Mouse (Mus musculus): ENCODE measurements at regions not wholly inside any gene's neighbourhood (a gene's known extent, or its start where the extent isn't known, plus 50 kb on each side); places are given as distances from the start of the nearest gene placed in this dataset.

DNA sequence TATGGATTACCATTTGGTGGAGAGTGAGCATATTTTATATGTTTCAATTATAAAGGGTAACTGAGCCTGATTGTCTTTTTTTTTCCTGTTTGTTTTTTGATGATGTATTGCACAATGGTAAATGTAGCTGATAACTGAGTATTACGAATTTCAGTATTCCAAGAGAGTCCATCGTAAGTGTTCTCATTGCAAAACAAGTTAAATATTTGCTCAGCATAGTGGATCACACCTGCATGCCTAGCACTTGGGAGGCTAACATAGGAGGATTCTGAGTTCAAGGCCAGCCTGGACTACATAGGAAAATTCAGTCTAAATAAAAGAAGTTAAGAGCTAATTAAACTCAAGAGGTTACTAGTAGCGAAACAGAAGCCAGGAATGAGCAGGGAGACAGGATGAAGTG lies 223.8 kb upstream of the Fam98a start:
- Histone ChIP-seq H3K4me1 (ENCODE audit: control insufficient read depth, insufficient read depth, low read length) (no peaks in the 10 kb centered on the region), H3K27ac (ENCODE audit: insufficient read depth, low read depth, low read length) (no peak overlapping the region), H3K4me3 (ENCODE audit: insufficient read depth, low read length) (no peak overlapping the region)
- no peak for TF ChIP-seq POLR2A (IDR thresholded peaks at IDR 0.05; ENCODE audit: borderline replicate concordance, low read depth, low read length)
- no peak for TF ChIP-seq CTCF (IDR thresholded peaks at IDR 0.05; ENCODE audit: low read depth, low read length)

DNA sequence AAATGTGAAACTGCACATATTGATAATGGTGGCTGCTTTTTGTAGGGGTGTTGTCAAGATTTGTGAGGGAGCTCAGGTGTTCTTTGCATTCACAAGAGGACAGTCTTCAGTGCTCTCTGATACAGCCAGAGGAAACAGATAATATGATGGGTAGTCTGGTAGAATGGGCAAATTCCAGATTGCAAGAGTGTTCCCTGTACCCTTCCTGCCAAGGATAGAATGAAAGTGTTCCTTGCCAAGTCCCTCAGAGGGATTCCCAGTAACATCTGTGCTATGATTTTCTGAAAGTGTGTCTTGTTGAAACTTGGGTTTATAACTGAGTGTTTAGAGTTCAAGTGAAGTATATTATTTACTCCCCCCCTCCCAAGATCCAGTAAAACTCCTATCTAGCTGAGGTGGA lies 221.1 kb upstream of the Fam98a start:
- Histone ChIP-seq H3K27ac (ENCODE audit: insufficient read depth, low read depth, low read length) (no peak overlapping the region), H3K4me1 (ENCODE audit: control insufficient read depth, insufficient read depth, low read length) (no peaks in the 10 kb centered on the region), H3K4me3 (ENCODE audit: insufficient read depth, low read length) (no peak overlapping the region)
- TF ChIP-seq CTCF (IDR thresholded peaks at IDR 0.05; ENCODE audit: low read depth, low read length) (no peak), POLR2A (IDR thresholded peaks at IDR 0.05; ENCODE audit: borderline replicate concordance, low read depth, low read length) (no peak)

DNA sequence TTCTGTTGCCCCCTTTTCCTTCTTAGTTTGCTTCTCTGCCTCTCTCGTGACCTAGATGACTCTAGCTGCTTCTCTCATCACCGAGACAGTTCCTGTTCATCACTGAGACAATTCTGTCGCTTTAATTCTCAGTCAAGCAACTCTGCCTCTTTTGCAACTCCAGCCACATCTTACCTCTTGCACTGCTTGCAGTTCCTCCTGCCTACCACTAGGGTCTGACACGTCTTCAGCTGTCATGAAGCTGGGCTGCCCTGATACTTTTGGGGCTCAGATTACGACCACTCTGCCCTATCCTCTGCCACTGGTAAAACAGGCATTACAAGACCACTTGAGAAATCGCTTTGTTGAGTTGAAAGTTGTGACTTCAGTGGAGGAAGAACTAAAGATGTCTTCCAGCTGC lies 216.9 kb upstream of the Fam98a start:
- no peaks in the 10 kb centered on the region for H3K4me1 ChIP-seq (ENCODE audit: control insufficient read depth, insufficient read depth, low read length)
- TF ChIP-seq POLR2A (IDR thresholded peaks at IDR 0.05; ENCODE audit: borderline replicate concordance, low read depth, low read length) (no peak), CTCF (IDR thresholded peaks at IDR 0.05; ENCODE audit: low read depth, low read length) (no peak)
- H3K4me3 ChIP-seq (ENCODE audit: insufficient read depth, low read length) = no peak overlapping the region
- no peak overlapping the region for H3K27ac ChIP-seq (ENCODE audit: insufficient read depth, low read depth, low read length)

DNA sequence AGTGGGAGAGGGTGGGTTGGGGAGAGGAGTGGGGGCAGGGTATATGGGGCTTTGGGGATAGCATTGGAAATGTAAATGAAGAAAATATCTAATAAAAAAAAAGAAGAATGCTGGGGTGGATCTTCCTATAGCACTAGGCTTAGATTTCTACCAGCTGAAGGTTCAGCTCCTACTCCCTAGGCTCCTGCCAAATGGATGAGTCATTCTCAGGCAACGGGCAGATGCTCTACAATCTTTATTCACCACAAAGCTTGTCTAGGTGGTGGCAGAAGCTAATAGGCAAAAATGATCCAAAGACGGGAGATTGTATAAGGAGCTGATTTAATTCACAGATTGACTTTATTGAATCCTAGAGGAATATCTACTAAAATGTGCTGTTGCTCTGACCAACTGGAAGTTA lies 211.6 kb upstream of the Fam98a start:
- H3K27ac ChIP-seq (ENCODE audit: insufficient read depth, low read depth, low read length) = no peak overlapping the region
- H3K4me1 ChIP-seq (ENCODE audit: control insufficient read depth, insufficient read depth, low read length) = no peaks in the 10 kb centered on the region
- H3K4me3 ChIP-seq (ENCODE audit: insufficient read depth, low read length) = no peak overlapping the region
- TF ChIP-seq CTCF (IDR thresholded peaks at IDR 0.05; ENCODE audit: low read depth, low read length) = no peak
- TF ChIP-seq POLR2A (IDR thresholded peaks at IDR 0.05; ENCODE audit: borderline replicate concordance, low read depth, low read length) = no peak

DNA sequence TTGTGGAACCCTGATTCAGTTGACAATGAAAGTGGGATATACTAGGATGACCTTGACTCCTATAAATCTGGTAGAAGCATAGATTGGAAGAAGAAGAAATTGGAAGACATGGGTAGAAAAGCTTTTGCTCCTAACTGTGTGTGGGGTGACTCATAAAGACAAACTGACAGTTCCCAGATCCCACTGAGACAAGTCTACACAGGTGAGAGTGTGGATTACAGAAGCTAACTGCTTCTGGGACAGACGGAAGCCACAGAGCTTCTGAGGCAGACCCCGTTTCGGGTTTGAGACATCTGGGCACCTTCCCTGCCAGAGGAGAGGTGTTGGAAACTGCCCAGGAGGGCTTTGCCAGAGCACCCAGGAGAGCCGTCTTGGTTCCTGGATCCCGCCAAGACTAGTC lies 204.7 kb upstream of the Fam98a start:
- TF ChIP-seq POLR2A (IDR thresholded peaks at IDR 0.05; ENCODE audit: borderline replicate concordance, low read depth, low read length) = no peak
- no peak for TF ChIP-seq CTCF (IDR thresholded peaks at IDR 0.05; ENCODE audit: low read depth, low read length)
- no peaks in the 10 kb centered on the region for H3K4me1 ChIP-seq (ENCODE audit: control insufficient read depth, insufficient read depth, low read length)
- no peak overlapping the region for H3K4me3 ChIP-seq (ENCODE audit: insufficient read depth, low read length)
- H3K27ac ChIP-seq (ENCODE audit: insufficient read depth, low read depth, low read length) = no peak overlapping the region

DNA sequence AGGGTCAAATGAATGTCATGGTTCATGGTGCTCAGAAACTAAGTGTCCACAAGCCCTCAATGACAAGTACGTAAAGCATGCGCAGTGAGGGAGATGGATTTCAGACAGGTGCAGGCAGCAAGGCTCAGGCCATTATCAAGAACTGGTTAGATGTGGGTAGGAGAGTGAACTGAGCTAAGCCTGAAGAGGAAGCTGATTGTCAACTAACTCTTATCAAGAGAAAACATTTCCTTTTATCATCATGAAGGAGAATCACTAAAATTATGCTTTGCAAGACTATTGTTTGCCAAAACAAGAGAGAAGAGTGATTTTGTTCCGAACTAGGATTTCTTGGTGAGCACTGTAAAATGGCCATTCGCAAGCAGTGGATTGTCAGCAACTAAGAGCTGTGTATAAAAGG lies 164.7 kb upstream of the Fam98a start:
- H3K4me1 ChIP-seq (ENCODE audit: control insufficient read depth, insufficient read depth, low read length) = no peaks in the 10 kb centered on the region
- H3K27ac ChIP-seq (ENCODE audit: insufficient read depth, low read depth, low read length) = no peak overlapping the region
- TF ChIP-seq CTCF (IDR thresholded peaks at IDR 0.05; ENCODE audit: low read depth, low read length) = no peak
- TF ChIP-seq POLR2A (IDR thresholded peaks at IDR 0.05; ENCODE audit: borderline replicate concordance, low read depth, low read length) = no peak
- H3K4me3 ChIP-seq (ENCODE audit: insufficient read depth, low read length) = no peak overlapping the region

DNA sequence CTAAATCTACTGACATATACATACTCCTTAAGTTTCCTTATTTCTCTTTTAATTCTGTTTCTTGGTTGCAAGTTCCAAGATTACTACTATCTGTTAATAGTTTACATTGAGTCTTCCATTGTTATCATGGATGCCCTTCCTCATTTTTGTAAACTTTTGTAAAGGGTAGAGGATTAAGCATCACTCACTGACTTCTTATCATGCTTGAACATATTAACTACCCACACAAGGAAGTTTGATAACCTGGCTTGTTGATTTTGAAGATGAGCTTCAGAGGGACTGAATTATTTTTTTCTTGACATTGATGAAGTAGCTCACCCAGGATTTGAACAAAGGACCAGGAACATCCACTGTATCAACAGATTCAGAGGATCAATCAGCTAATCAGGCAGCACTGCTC lies 162.8 kb upstream of the Fam98a start:
- TF ChIP-seq POLR2A (IDR thresholded peaks at IDR 0.05; ENCODE audit: borderline replicate concordance, low read depth, low read length) = no peak
- TF ChIP-seq CTCF (IDR thresholded peaks at IDR 0.05; ENCODE audit: low read depth, low read length) = no peak
- H3K27ac ChIP-seq (ENCODE audit: insufficient read depth, low read depth, low read length) = no peak overlapping the region
- no peak overlapping the region for H3K4me3 ChIP-seq (ENCODE audit: insufficient read depth, low read length)
- H3K4me1 ChIP-seq (ENCODE audit: control insufficient read depth, insufficient read depth, low read length) = no peaks in the 10 kb centered on the region

DNA sequence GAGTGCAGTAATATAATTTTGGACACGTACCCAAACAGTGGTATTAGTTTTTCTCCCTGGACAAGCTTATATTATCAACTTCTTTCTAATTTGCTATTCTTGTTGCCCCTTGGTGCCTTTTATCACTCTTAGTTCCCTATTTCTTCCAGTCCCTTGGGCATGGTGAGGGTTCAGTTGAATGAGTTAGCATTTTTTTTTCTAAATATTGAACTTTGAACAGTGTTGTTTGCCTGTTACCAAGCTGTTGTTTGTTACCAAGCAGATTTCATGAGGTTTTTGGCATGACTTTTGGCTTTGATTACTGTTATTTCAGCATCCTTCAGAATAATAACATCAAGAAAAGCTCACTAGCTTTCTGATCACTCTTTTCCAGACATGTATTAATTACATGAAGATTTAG lies 162.3 kb upstream of the Fam98a start:
- Histone ChIP-seq H3K4me3 (ENCODE audit: insufficient read depth, low read length) (no peak overlapping the region), H3K27ac (ENCODE audit: insufficient read depth, low read depth, low read length) (no peak overlapping the region), H3K4me1 (ENCODE audit: control insufficient read depth, insufficient read depth, low read length) (no peaks in the 10 kb centered on the region)
- TF ChIP-seq POLR2A (IDR thresholded peaks at IDR 0.05; ENCODE audit: borderline replicate concordance, low read depth, low read length) = no peak
- TF ChIP-seq CTCF (IDR thresholded peaks at IDR 0.05; ENCODE audit: low read depth, low read length) = no peak

DNA sequence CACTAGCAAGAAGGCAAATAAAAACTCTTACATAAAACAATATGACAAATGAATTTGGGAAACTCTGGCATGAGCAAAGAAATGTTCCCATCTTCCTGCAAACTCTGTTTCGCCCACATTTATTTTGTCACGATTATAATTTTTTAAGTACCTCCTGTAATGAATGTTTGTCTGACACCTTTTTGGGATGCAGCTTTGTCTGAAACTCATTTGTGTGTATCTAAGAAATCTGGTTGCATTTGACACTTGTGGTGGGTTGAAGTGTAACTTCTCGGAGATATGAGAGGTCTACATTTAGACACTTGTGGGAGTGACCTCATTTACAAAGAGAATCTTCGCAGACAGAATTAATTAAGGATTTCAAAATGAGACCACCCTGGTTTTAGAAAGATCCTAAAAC lies 155.9 kb upstream of the Fam98a start:
- no peak for TF ChIP-seq POLR2A (IDR thresholded peaks at IDR 0.05; ENCODE audit: borderline replicate concordance, low read depth, low read length)
- no peak for TF ChIP-seq CTCF (IDR thresholded peaks at IDR 0.05; ENCODE audit: low read depth, low read length)
- H3K4me3 ChIP-seq (ENCODE audit: insufficient read depth, low read length) = no peak overlapping the region
- no peaks in the 10 kb centered on the region for H3K4me1 ChIP-seq (ENCODE audit: control insufficient read depth, insufficient read depth, low read length)
- no peak overlapping the region for H3K27ac ChIP-seq (ENCODE audit: insufficient read depth, low read depth, low read length)

DNA sequence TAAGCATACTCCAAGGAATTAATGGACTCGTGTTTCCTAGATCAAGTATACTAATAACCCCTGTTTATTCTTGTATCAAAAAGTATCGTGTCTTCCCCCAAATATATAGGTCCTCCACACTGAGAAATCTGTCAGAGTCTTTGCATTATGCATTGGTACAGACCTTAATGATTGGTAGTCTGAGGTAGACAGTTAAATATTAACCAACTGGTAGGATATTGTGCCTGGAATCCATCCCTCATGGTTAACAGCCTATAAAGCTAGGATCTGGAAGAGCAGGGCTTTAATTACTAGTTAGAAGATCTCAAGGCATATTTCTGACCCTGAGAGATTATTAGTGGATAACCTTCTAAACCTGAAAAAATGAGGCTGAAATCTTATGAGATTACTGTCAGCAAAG lies 153.6 kb upstream of the Fam98a start:
- H3K27ac ChIP-seq (ENCODE audit: insufficient read depth, low read depth, low read length) = no peak overlapping the region
- no peak overlapping the region for H3K4me3 ChIP-seq (ENCODE audit: insufficient read depth, low read length)
- no peaks in the 10 kb centered on the region for H3K4me1 ChIP-seq (ENCODE audit: control insufficient read depth, insufficient read depth, low read length)
- no peak for TF ChIP-seq POLR2A (IDR thresholded peaks at IDR 0.05; ENCODE audit: borderline replicate concordance, low read depth, low read length)

DNA sequence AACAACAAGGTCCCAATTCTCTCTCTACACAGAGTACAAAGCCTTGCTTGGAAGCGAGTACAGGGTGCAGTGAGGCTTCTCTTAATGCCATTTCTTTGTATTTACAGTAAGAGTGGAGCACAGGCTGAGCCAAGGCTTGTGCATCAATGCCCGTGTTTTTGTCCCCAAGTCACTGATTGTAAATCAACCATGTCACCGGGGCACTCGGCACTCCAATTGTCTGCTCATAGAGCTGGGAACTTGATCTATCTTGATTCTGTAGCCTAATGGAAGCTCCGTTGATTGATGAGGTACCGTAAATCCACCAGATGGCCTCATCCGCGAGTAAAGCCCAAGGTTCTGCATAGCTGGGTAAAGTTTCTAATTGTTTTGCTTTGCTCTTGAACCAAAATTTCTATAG lies 152.1 kb upstream of the Fam98a start:
- Histone ChIP-seq H3K4me1 (ENCODE audit: control insufficient read depth, insufficient read depth, low read length) (no peaks in the 10 kb centered on the region), H3K27ac (ENCODE audit: insufficient read depth, low read depth, low read length) (no peak overlapping the region), H3K4me3 (ENCODE audit: insufficient read depth, low read length) (no peak overlapping the region)
- TF ChIP-seq POLR2A (IDR thresholded peaks at IDR 0.05; ENCODE audit: borderline replicate concordance, low read depth, low read length) = no peak
- TF ChIP-seq CTCF (IDR thresholded peaks at IDR 0.05; ENCODE audit: low read depth, low read length) = no peak

All from bone marrow macrophage, adult 2 months (primary cell).